Mouse (Mus musculus) lung, postnatal 0 days (tissue): Measurements from ENCODE around the gene Stard10. TPM values are rescaled to one million over a fixed set of nuclear protein-coding genes. Genes with fewer than 3 reads are reported as not detected.

ENCODE experiments used
- ATAC-seq: fragments of 200-750 bp; cut with Nextera tagmentation; 2 replicates; pipeline ENCODE4 v1.8.0; 2017; ENCODE audit warnings: moderate library complexity
- DNase-seq: peaks from one replicate; pipeline ENCODE4 v3.0.0-alpha.2; 2016; ENCODE audit warnings: low spot score
- H3K27ac ChIP-seq: fragments of 300-500 bp; sonication (generic); 2 replicates; pipeline ENCODE4 v1.5.1; 2014; ENCODE audit warnings: antibody characterized with exemption, mild to moderate bottlenecking, low read length, mixed read lengths
- H3K27me3 ChIP-seq: fragments of 300-500 bp; sonication (generic); replicated peaks from 2 replicates; pipeline ENCODE4 v1.6.1; 2014; ENCODE audit warnings: low read length, mixed read lengths; ENCODE audit not compliant: insufficient read depth
- H3K36me3 ChIP-seq: fragments of 300-500 bp; sonication (generic); 2 replicates; pipeline ENCODE4 v1.6.1; 2014; ENCODE audit warnings: low read length, mixed read lengths; ENCODE audit not compliant: insufficient read depth
- H3K4me1 ChIP-seq: fragments of 300-500 bp; sonication (generic); 2 replicates; pipeline ENCODE4 v1.6.1; 2014; ENCODE audit warnings: antibody characterized with exemption, low read depth, low read length, mixed read lengths; ENCODE audit not compliant: insufficient read depth
- H3K4me2 ChIP-seq: fragments of 300-500 bp; sonication (generic); replicated peaks from 2 replicates; pipeline ENCODE4 v1.6.1; 2014; ENCODE audit warnings: low read depth, mild to moderate bottlenecking, low read length, moderate library complexity, mixed read lengths
- H3K4me3 ChIP-seq: fragments of 300-500 bp; sonication (generic); 2 replicates; pipeline ENCODE4 v1.5.1; 2014; ENCODE audit warnings: low read depth, low read length
- H3K9ac ChIP-seq: fragments of 300-500 bp; sonication (generic); replicated peaks from 2 replicates; pipeline ENCODE4 v1.6.1; 2014; ENCODE audit warnings: low read depth, mild to moderate bottlenecking
- H3K9me3 ChIP-seq: fragments of 300-500 bp; sonication (generic); 2 replicates; pipeline ENCODE4 v1.6.1; 2016; ENCODE audit warnings: low read length, mixed read lengths
- CTCF ChIP-seq: IDR thresholded peaks from 2 replicates; pipeline ENCODE4 v1.5.1; 2016; ENCODE audit warnings: antibody characterized with exemption, mild to moderate bottlenecking
- EP300 ChIP-seq: IDR thresholded peaks from 2 replicates; pipeline ENCODE4 v1.6.1; 2016; ENCODE audit warnings: antibody characterized with exemption, mild to moderate bottlenecking, control low read depth
- WGBS: fragments of 180-500 bp; shearing (Covaris S2); extraction: QIAGEN DNeasy Blood & Tissue Kit; methylation state at CpG from one replicate; pipeline ENCODE4 v1.1.7; 2014; 5-methylcytosine and 5-hydroxymethylcytosine counted together
- polyA plus RNA-seq: library from polyadenylated mRNA; unstranded; fragments of >200 nt; fragmentation: Nextera tagmentation; extraction: Ambion mirVana; gene quantifications from 2 replicates; pipeline ENCODE4 v1.2.1, GENCODE M21; 2015

The Stard10 gene
- polyA plus RNA-seq, 1 experiment from 2014 or later, result 46.3 TPM

- no peak for ATAC-seq
- H3K36me3 ChIP-seq, result no peaks in the 10 kb centered on the region
- TF ChIP-seq CTCF (no peak), EP300 (no peak)
- H3K9me3 ChIP-seq, result no peaks in the 10 kb centered on the region
- no peaks in the 10 kb centered on the region for H3K27me3 ChIP-seq
- 0 out of 2 replicates have a peak, but pooled peaks cover 7% of the 10 kb centered on the region for H3K4me1 ChIP-seq
- H3K27ac ChIP-seq, result no peak overlapping the region
- no peak for DNase-seq
- no peak overlapping the region for H3K9ac ChIP-seq
- 77% methylated on average over 3 of the region's 3 CpGs for WGBS
- no peak overlapping the region for H3K4me2 ChIP-seq
- no peak overlapping the region for H3K4me3 ChIP-seq
These were observed 18.5 kb upstream of the Stard10 start for GRCm38 (mm10) chr7:101298375-101298774.

DNA sequence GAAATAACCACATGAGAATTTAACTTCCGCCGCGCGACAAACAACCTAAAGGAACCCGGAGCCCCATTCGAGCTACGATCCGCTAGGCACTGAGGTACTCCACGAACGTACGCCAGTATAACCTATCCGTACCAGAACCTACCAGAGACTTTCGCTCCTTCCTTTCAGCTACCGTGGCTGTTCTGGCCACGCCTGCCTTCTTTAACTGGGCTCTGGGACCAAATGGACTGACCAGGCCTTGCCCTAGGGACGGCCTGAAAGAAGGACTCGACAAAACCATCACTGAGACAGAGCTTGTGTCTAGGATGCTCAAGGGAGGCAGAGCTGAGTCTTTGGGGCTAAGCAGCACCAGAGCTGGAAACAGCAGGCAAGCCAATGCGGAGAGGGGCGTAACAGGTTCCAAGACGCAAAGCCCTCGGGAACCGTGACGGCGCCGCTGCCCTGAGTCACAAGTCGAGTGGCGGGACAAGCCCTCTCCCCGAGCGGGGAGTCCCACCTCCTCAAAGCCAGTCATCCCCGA lies 15.5 kb upstream of the Stard10 start:
- Histone ChIP-seq H3K4me1 (0 out of 2 replicates have a peak, but pooled peaks cover 6% of the 10 kb centered on the region), H3K9me3 (no peaks in the 10 kb centered on the region), H3K27me3 (no peaks in the 10 kb centered on the region), H3K4me3 (peak overlapping the region; percentile 51), H3K36me3 (no peaks in the 10 kb centered on the region), H3K9ac (peak overlapping the region; percentile 37), H3K27ac (peak overlapping the region; percentile 73), H3K4me2 (peak overlapping the region; percentile 76)
- TF ChIP-seq CTCF (no peak), EP300 (no peak)
- WGBS, result 5% methylated on average over 30 of the region's 30 CpGs
- DNase-seq (peak; percentile 86), ATAC-seq (peak; percentile 67)

- peak; percentile 97 for DNase-seq
- H3K9me3 ChIP-seq, result no peaks in the 10 kb centered on the region
- peak within 1 kb of the TSS; percentile 76 for H3K4me2 ChIP-seq
- TF ChIP-seq EP300 (no peak), CTCF (peak; percentile 72)
- no peaks in the 10 kb centered on the region for H3K36me3 ChIP-seq
- peak within 1 kb of the TSS; percentile 51 for H3K4me3 ChIP-seq
- H3K27ac ChIP-seq, result peak within 1 kb of the TSS; percentile 73
- under 1% methylated on average over 37 of the region's 39 CpGs for WGBS
- 0 out of 2 replicates have a peak, but pooled peaks cover under 1% of the 10 kb centered on the region for H3K4me1 ChIP-seq
- ATAC-seq, result peak; percentile 95
- H3K27me3 ChIP-seq, result no peaks in the 10 kb centered on the region
- H3K9ac ChIP-seq, result peak within 1 kb of the TSS; percentile 37
These were observed 14.9 kb upstream of the Stard10 start, which contains the start of gene Atg16l2 for GRCm38 (mm10) chr7:101301881-101302456. Atg16l2 (minus strand) TSS chr7:101302251.

DNA sequence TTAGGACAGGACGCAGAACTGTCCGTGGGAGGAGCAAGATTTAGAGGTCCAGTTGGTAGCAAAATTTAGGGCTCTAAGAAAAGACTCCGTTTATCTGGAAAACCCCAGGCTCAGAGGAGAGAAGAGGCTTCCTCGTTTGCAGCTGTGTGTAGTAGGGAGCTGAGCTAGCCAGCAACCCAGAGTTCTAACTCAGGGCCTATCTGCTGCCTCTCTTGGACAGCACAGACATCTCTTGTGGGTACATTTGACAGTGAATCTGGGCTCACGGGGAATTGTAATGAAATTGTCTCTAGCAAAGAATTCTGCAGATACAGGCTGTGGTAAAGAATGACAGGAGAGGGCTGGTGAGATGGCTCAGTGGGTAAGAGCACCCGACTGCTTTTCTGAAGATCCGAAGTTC lies 14.2 kb upstream of the Stard10 start:
- Histone ChIP-seq H3K9ac (no peak overlapping the region), H3K27me3 (no peaks in the 10 kb centered on the region)

DNA sequence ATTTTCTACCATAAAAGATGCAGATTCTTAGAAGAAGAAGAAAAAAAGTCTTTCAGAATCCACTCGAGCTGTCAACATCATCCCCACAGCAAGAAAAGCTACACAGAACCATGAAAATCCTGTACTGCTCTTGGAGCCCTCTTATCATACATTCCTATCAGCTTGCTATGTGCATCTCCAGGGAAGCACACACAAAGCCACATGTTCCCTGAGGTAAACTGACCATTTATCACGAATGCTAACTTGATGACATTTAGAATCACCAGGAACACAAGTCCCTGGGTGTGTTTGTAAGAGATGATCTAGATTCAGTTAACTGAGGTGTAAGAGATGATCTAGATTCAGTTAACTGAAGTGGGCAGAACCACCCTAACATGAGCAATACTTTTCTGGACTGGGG lies 10.0 kb upstream of the Stard10 start:
- H3K9me3 ChIP-seq, result no peaks in the 10 kb centered on the region
- H3K9ac ChIP-seq, result no peak overlapping the region
- no peak overlapping the region for H3K4me2 ChIP-seq
- DNase-seq (no peak), ATAC-seq (no peak)
- H3K27ac ChIP-seq, result no peak overlapping the region
- WGBS, result 29% methylated on average over 2 of the region's 2 CpGs
- no peak for TF ChIP-seq EP300
- TF ChIP-seq CTCF, result no peak
- H3K4me1 ChIP-seq, result no peaks in the 10 kb centered on the region
- no peaks in the 10 kb centered on the region for H3K27me3 ChIP-seq
- H3K4me3 ChIP-seq, result no peak overlapping the region
- no peaks in the 10 kb centered on the region for H3K36me3 ChIP-seq

More for the DNA sequence above, 14.2 kb upstream of the Stard10 start:
- Histone ChIP-seq H3K27ac (no peak overlapping the region), H3K9me3 (no peaks in the 10 kb centered on the region), H3K4me2 (peak overlapping the region; percentile 76), H3K36me3 (no peaks in the 10 kb centered on the region), H3K4me3 (no peak overlapping the region; the same call in 1 of the 2 replicates), H3K4me1 (no peaks in the 10 kb centered on the region)
- DNase-seq (no peak), ATAC-seq (no peak)
- TF ChIP-seq CTCF (no peak), EP300 (no peak)
- 35% methylated on average over 7 of the region's 7 CpGs for WGBS

- TF ChIP-seq EP300 (no peak), CTCF (no peak)
- H3K27ac ChIP-seq, result peak overlapping the region; percentile 98
- no peaks in the 10 kb centered on the region for H3K4me1 ChIP-seq
- no peaks in the 10 kb centered on the region for H3K9me3 ChIP-seq
- DNase-seq, result no peak
- peak overlapping the region; percentile 64 for H3K4me2 ChIP-seq
- WGBS, result 26% methylated on average over 5 of the region's 5 CpGs
- no peak for ATAC-seq
- H3K9ac ChIP-seq, result peak overlapping the region; percentile 55
- no peaks in the 10 kb centered on the region for H3K36me3 ChIP-seq
- no peaks in the 10 kb centered on the region for H3K27me3 ChIP-seq
- H3K4me3 ChIP-seq, result peak overlapping the region; percentile 54
These were observed 6.9 kb upstream of the Stard10 start for GRCm38 (mm10) chr7:101309985-101310326.
